Mouse (Mus musculus): ENCODE results near the gene Il17rb. TPM values are rescaled to one million over a fixed set of nuclear protein-coding genes. Genes with fewer than 3 reads are reported as not detected.

Gene Il17rb
- polyA plus RNA-seq, 1 experiment from 2014 or later: 1.1 TPM

GRCm38 (mm10) chr14:30043356-30043940, 34.8 kb upstream of the Il17rb start:
- WGBS: 77% methylated on average over 7 of the region's 7 CpGs
- Histone ChIP-seq H3K27ac (ENCODE audit: low read depth, low read length) (no peak overlapping the region), H3K9ac (ENCODE audit: low read depth, low read length) (no peak overlapping the region), H3K4me3 (ENCODE audit: low read depth, low read length) (no peak overlapping the region), H3K27me3 (replicated peaks; ENCODE audit: control insufficient read depth, insufficient read depth, low read length) (no peaks in the 10 kb centered on the region), H3K4me2 (no peak overlapping the region), H3K4me1 (replicated peaks; ENCODE audit: control insufficient read depth, insufficient read depth, low read length) (no peaks in the 10 kb centered on the region), H3K36me3 (ENCODE audit: control insufficient read depth, insufficient read depth, low read length) (no peaks in the 10 kb centered on the region), H3K9me3 (ENCODE audit: control insufficient read depth, low read length) (no peaks in the 10 kb centered on the region)
- DNase-seq (ENCODE audit: low spot score) (no peak), ATAC-seq (replicated peaks; ENCODE audit: low FRiP score) (no peak)

- Histone ChIP-seq H3K36me3 (ENCODE audit: control insufficient read depth, insufficient read depth, low read length) (no peaks in the 10 kb centered on the region), H3K27me3 (replicated peaks; ENCODE audit: control insufficient read depth, insufficient read depth, low read length) (no peaks in the 10 kb centered on the region), H3K9ac (ENCODE audit: low read depth, low read length) (no peak overlapping the region), H3K9me3 (ENCODE audit: control insufficient read depth, low read length) (no peaks in the 10 kb centered on the region), H3K4me1 (replicated peaks; ENCODE audit: control insufficient read depth, insufficient read depth, low read length) (no peaks in the 10 kb centered on the region), H3K27ac (ENCODE audit: low read depth, low read length) (no peak overlapping the region), H3K4me2 (no peak overlapping the region), H3K4me3 (ENCODE audit: low read depth, low read length) (no peak overlapping the region)
- no peak for ATAC-seq (replicated peaks; ENCODE audit: low FRiP score)
- no peak for DNase-seq (ENCODE audit: low spot score)
- 80% methylated on average over 9 of the region's 9 CpGs for WGBS
Measured at GRCm38 (mm10) chr14:30041836-30042235, 33.1 kb upstream of the Il17rb start.

GRCm38 (mm10) chr14:30039413-30039812, 30.7 kb upstream of the Il17rb start:
- H3K4me2 ChIP-seq: no peak overlapping the region
- H3K36me3 ChIP-seq (ENCODE audit: control insufficient read depth, insufficient read depth, low read length): no peaks in the 10 kb centered on the region
- no peaks in the 10 kb centered on the region for H3K9me3 ChIP-seq (ENCODE audit: control insufficient read depth, low read length)
- H3K27me3 ChIP-seq (replicated peaks; ENCODE audit: control insufficient read depth, insufficient read depth, low read length): no peaks in the 10 kb centered on the region
- DNase-seq (ENCODE audit: low spot score): no peak
- 60% methylated on average over 4 of the region's 4 CpGs for WGBS
- H3K4me3 ChIP-seq (ENCODE audit: low read depth, low read length): no peak overlapping the region
- ATAC-seq (replicated peaks; ENCODE audit: low FRiP score): no peak
- H3K4me1 ChIP-seq (replicated peaks; ENCODE audit: control insufficient read depth, insufficient read depth, low read length): no peaks in the 10 kb centered on the region
- H3K9ac ChIP-seq (ENCODE audit: low read depth, low read length): no peak overlapping the region
- H3K27ac ChIP-seq (ENCODE audit: low read depth, low read length): no peak overlapping the region

GRCm38 (mm10) chr14:30038431-30038830, 29.7 kb upstream of the Il17rb start:
- Histone ChIP-seq H3K4me2 (no peak overlapping the region), H3K27me3 (replicated peaks; ENCODE audit: control insufficient read depth, insufficient read depth, low read length) (no peaks in the 10 kb centered on the region), H3K36me3 (ENCODE audit: control insufficient read depth, insufficient read depth, low read length) (no peaks in the 10 kb centered on the region), H3K27ac (ENCODE audit: low read depth, low read length) (no peak overlapping the region), H3K4me1 (replicated peaks; ENCODE audit: control insufficient read depth, insufficient read depth, low read length) (no peaks in the 10 kb centered on the region), H3K9ac (ENCODE audit: low read depth, low read length) (no peak overlapping the region), H3K9me3 (ENCODE audit: control insufficient read depth, low read length) (no peaks in the 10 kb centered on the region), H3K4me3 (ENCODE audit: low read depth, low read length) (no peak overlapping the region)
- no peak for ATAC-seq (replicated peaks; ENCODE audit: low FRiP score)
- no peak for DNase-seq (ENCODE audit: low spot score)
- 83% methylated on average over 18 of the region's 18 CpGs for WGBS

- ATAC-seq (replicated peaks; ENCODE audit: low FRiP score) (no peak), DNase-seq (ENCODE audit: low spot score) (no peak)
- no peak overlapping the region for H3K4me2 ChIP-seq
- no peaks in the 10 kb centered on the region for H3K36me3 ChIP-seq (ENCODE audit: control insufficient read depth, insufficient read depth, low read length)
- no peak overlapping the region for H3K27ac ChIP-seq (ENCODE audit: low read depth, low read length)
- H3K27me3 ChIP-seq (replicated peaks; ENCODE audit: control insufficient read depth, insufficient read depth, low read length): no peaks in the 10 kb centered on the region
- no peak overlapping the region for H3K9ac ChIP-seq (ENCODE audit: low read depth, low read length)
- H3K9me3 ChIP-seq (ENCODE audit: control insufficient read depth, low read length): no peaks in the 10 kb centered on the region
- no peak overlapping the region for H3K4me3 ChIP-seq (ENCODE audit: low read depth, low read length)
- WGBS: 55% methylated on average over 8 of the region's 8 CpGs
- H3K4me1 ChIP-seq (replicated peaks; ENCODE audit: control insufficient read depth, insufficient read depth, low read length): no peaks in the 10 kb centered on the region
Measured at GRCm38 (mm10) chr14:30033405-30033804, 24.7 kb upstream of the Il17rb start.

GRCm38 (mm10) chr14:30027378-30027777, 18.7 kb upstream of the Il17rb start:
- H3K4me2 ChIP-seq: no peak overlapping the region
- no peak overlapping the region for H3K27ac ChIP-seq (ENCODE audit: low read depth, low read length)
- no peaks in the 10 kb centered on the region for H3K36me3 ChIP-seq (ENCODE audit: control insufficient read depth, insufficient read depth, low read length)
- H3K9me3 ChIP-seq (ENCODE audit: control insufficient read depth, low read length): no peaks in the 10 kb centered on the region
- WGBS: 51% methylated on average over 2 of the region's 2 CpGs
- H3K4me1 ChIP-seq (replicated peaks; ENCODE audit: control insufficient read depth, insufficient read depth, low read length): no peaks in the 10 kb centered on the region
- no peak overlapping the region for H3K4me3 ChIP-seq (ENCODE audit: low read depth, low read length)
- no peak for DNase-seq (ENCODE audit: low spot score)
- no peak for ATAC-seq (replicated peaks; ENCODE audit: low FRiP score)
- no peaks in the 10 kb centered on the region for H3K27me3 ChIP-seq (replicated peaks; ENCODE audit: control insufficient read depth, insufficient read depth, low read length)
- H3K9ac ChIP-seq (ENCODE audit: low read depth, low read length): no peak overlapping the region

GRCm38 (mm10) chr14:30024387-30024786, 15.7 kb upstream of the Il17rb start:
- H3K27me3 ChIP-seq (replicated peaks; ENCODE audit: control insufficient read depth, insufficient read depth, low read length): no peaks in the 10 kb centered on the region
- ATAC-seq (replicated peaks; ENCODE audit: low FRiP score) (no peak), DNase-seq (ENCODE audit: low spot score) (no peak)
- no peak overlapping the region for H3K4me2 ChIP-seq
- H3K4me3 ChIP-seq (ENCODE audit: low read depth, low read length): no peak overlapping the region
- H3K9ac ChIP-seq (ENCODE audit: low read depth, low read length): no peak overlapping the region
- H3K9me3 ChIP-seq (ENCODE audit: control insufficient read depth, low read length): no peaks in the 10 kb centered on the region
- no peaks in the 10 kb centered on the region for H3K4me1 ChIP-seq (replicated peaks; ENCODE audit: control insufficient read depth, insufficient read depth, low read length)
- no peaks in the 10 kb centered on the region for H3K36me3 ChIP-seq (ENCODE audit: control insufficient read depth, insufficient read depth, low read length)
- H3K27ac ChIP-seq (ENCODE audit: low read depth, low read length): no peak overlapping the region
- WGBS: 32% methylated on average over 7 of the region's 7 CpGs

- ATAC-seq (replicated peaks; ENCODE audit: low FRiP score) (no peak), DNase-seq (ENCODE audit: low spot score) (no peak)
- H3K9ac ChIP-seq (ENCODE audit: low read depth, low read length): no peak overlapping the region
- no peaks in the 10 kb centered on the region for H3K27me3 ChIP-seq (replicated peaks; ENCODE audit: control insufficient read depth, insufficient read depth, low read length)
- no peak overlapping the region for H3K4me2 ChIP-seq
- H3K9me3 ChIP-seq (ENCODE audit: control insufficient read depth, low read length): no peaks in the 10 kb centered on the region
- no peaks in the 10 kb centered on the region for H3K36me3 ChIP-seq (ENCODE audit: control insufficient read depth, insufficient read depth, low read length)
- 76% methylated on average over 6 of the region's 6 CpGs for WGBS
- H3K4me1 ChIP-seq (replicated peaks; ENCODE audit: control insufficient read depth, insufficient read depth, low read length): no peaks in the 10 kb centered on the region
- H3K27ac ChIP-seq (ENCODE audit: low read depth, low read length): no peak overlapping the region
- H3K4me3 ChIP-seq (ENCODE audit: low read depth, low read length): no peak overlapping the region
Measured at GRCm38 (mm10) chr14:30022471-30022870, 13.8 kb upstream of the Il17rb start.

- Histone ChIP-seq H3K9ac (ENCODE audit: low read depth, low read length) (no peak overlapping the region), H3K27ac (ENCODE audit: low read depth, low read length) (no peak overlapping the region), H3K36me3 (ENCODE audit: control insufficient read depth, insufficient read depth, low read length) (no peaks in the 10 kb centered on the region), H3K27me3 (replicated peaks; ENCODE audit: control insufficient read depth, insufficient read depth, low read length) (no peaks in the 10 kb centered on the region), H3K4me1 (replicated peaks; ENCODE audit: control insufficient read depth, insufficient read depth, low read length) (no peaks in the 10 kb centered on the region), H3K4me3 (ENCODE audit: low read depth, low read length) (no peak overlapping the region), H3K4me2 (no peak overlapping the region), H3K9me3 (ENCODE audit: control insufficient read depth, low read length) (no peaks in the 10 kb centered on the region)
- WGBS: 60% methylated on average over 9 of the region's 9 CpGs
- DNase-seq (ENCODE audit: low spot score) (no peak), ATAC-seq (replicated peaks; ENCODE audit: low FRiP score) (no peak)
Measured at GRCm38 (mm10) chr14:30019792-30020575, 11.3 kb upstream of the Il17rb start.
